Mouse (Mus musculus): ENCODE measurements around the gene Opcml. TPM values are rescaled to one million over a fixed set of nuclear protein-coding genes. Genes with fewer than 3 reads are reported as not detected.

The Opcml gene
- polyA plus RNA-seq, 1 experiment from 2014 or later: 88.6 TPM

GRCm38 (mm10) chr9:28738451-28738860, 947.9 kb downstream of the Opcml start:
- H3K27ac ChIP-seq (ENCODE audit: low read length): peak overlapping the region; percentile 68
- peak; percentile 90 for ATAC-seq

GRCm38 (mm10) chr9:28744771-28745170, 954.2 kb downstream of the Opcml start:
- Histone ChIP-seq H3K4me3 (replicated peaks; ENCODE audit: low read length) (no peak overlapping the region), H3K4me2 (ENCODE audit: low read length) (no peak overlapping the region), H3K36me3 (ENCODE audit: control insufficient read depth, insufficient read depth) (no peaks in the 10 kb centered on the region), H3K4me1 (replicated peaks; ENCODE audit: control insufficient read depth, insufficient read depth, low read length) (no peaks in the 10 kb centered on the region), H3K9me3 (ENCODE audit: control insufficient read depth, low read length) (no peaks in the 10 kb centered on the region), H3K27me3 (replicated peaks; ENCODE audit: control insufficient read depth, insufficient read depth, low read length) (no peaks in the 10 kb centered on the region), H3K27ac (ENCODE audit: low read length) (no peak overlapping the region), H3K9ac (replicated peaks; ENCODE audit: low read depth, low read length) (no peak overlapping the region)
- ATAC-seq: no peak
- WGBS: 43% methylated on average over 3 of the region's 3 CpGs

More at GRCm38 (mm10) chr9:28738451-28738860, 947.9 kb downstream of the Opcml start:
- 13% methylated on average over 1 of the region's 1 CpGs for WGBS
- Histone ChIP-seq H3K9ac (replicated peaks; ENCODE audit: low read depth, low read length) (no peak overlapping the region), H3K36me3 (ENCODE audit: control insufficient read depth, insufficient read depth) (no peaks in the 10 kb centered on the region), H3K4me3 (replicated peaks; ENCODE audit: low read length) (no peak overlapping the region), H3K4me2 (ENCODE audit: low read length) (no peak overlapping the region), H3K9me3 (ENCODE audit: control insufficient read depth, low read length) (no peaks in the 10 kb centered on the region), H3K4me1 (replicated peaks; ENCODE audit: control insufficient read depth, insufficient read depth, low read length) (peaks cover 12% of the 10 kb centered on the region), H3K27me3 (replicated peaks; ENCODE audit: control insufficient read depth, insufficient read depth, low read length) (no peaks in the 10 kb centered on the region)

GRCm38 (mm10) chr9:28748902-28749301, 958.3 kb downstream of the Opcml start:
- no peak overlapping the region for H3K4me3 ChIP-seq (replicated peaks; ENCODE audit: low read length)
- no peaks in the 10 kb centered on the region for H3K36me3 ChIP-seq (ENCODE audit: control insufficient read depth, insufficient read depth)
- no peaks in the 10 kb centered on the region for H3K9me3 ChIP-seq (ENCODE audit: control insufficient read depth, low read length)
- H3K4me2 ChIP-seq (ENCODE audit: low read length): no peak overlapping the region
- no peak overlapping the region for H3K9ac ChIP-seq (replicated peaks; ENCODE audit: low read depth, low read length)
- H3K27me3 ChIP-seq (replicated peaks; ENCODE audit: control insufficient read depth, insufficient read depth, low read length): no peaks in the 10 kb centered on the region
- 0 out of 2 replicates have a peak, but pooled peaks have one; percentile 52 for ATAC-seq
- no peak overlapping the region for H3K27ac ChIP-seq (ENCODE audit: low read length)
- WGBS: 73% methylated on average over 2 of the region's 2 CpGs
- H3K4me1 ChIP-seq (replicated peaks; ENCODE audit: control insufficient read depth, insufficient read depth, low read length): no peaks in the 10 kb centered on the region

GRCm38 (mm10) chr9:28752908-28753307, 962.3 kb downstream of the Opcml start:
- 55% methylated on average over 5 of the region's 5 CpGs for WGBS
- Histone ChIP-seq H3K36me3 (ENCODE audit: control insufficient read depth, insufficient read depth) (no peaks in the 10 kb centered on the region), H3K9ac (replicated peaks; ENCODE audit: low read depth, low read length) (no peak overlapping the region)

GRCm38 (mm10) chr9:28756841-28757451, 966.4 kb downstream of the Opcml start:
- H3K9ac ChIP-seq (replicated peaks; ENCODE audit: low read depth, low read length): no peak overlapping the region
- H3K27ac ChIP-seq (ENCODE audit: low read length): no peak overlapping the region
- no peaks in the 10 kb centered on the region for H3K36me3 ChIP-seq (ENCODE audit: control insufficient read depth, insufficient read depth)
- no peak overlapping the region for H3K4me3 ChIP-seq (replicated peaks; ENCODE audit: low read length)
- H3K9me3 ChIP-seq (ENCODE audit: control insufficient read depth, low read length): no peaks in the 10 kb centered on the region
- no peaks in the 10 kb centered on the region for H3K27me3 ChIP-seq (replicated peaks; ENCODE audit: control insufficient read depth, insufficient read depth, low read length)
- H3K4me1 ChIP-seq (replicated peaks; ENCODE audit: control insufficient read depth, insufficient read depth, low read length): 0 out of 2 replicates have a peak, but pooled peaks cover under 1% of the 10 kb centered on the region
- WGBS: 87% methylated on average over 4 of the region's 4 CpGs
- no peak overlapping the region for H3K4me2 ChIP-seq (ENCODE audit: low read length)
- ATAC-seq: no peak

More at GRCm38 (mm10) chr9:28752908-28753307, 962.3 kb downstream of the Opcml start:
- H3K9me3 ChIP-seq (ENCODE audit: control insufficient read depth, low read length): no peaks in the 10 kb centered on the region
- ATAC-seq: no peak
- no peak overlapping the region for H3K4me3 ChIP-seq (replicated peaks; ENCODE audit: low read length)
- no peak overlapping the region for H3K4me2 ChIP-seq (ENCODE audit: low read length)
- H3K4me1 ChIP-seq (replicated peaks; ENCODE audit: control insufficient read depth, insufficient read depth, low read length): no peaks in the 10 kb centered on the region
- H3K27ac ChIP-seq (ENCODE audit: low read length): no peak overlapping the region
- no peaks in the 10 kb centered on the region for H3K27me3 ChIP-seq (replicated peaks; ENCODE audit: control insufficient read depth, insufficient read depth, low read length)

- no peaks in the 10 kb centered on the region for H3K36me3 ChIP-seq (ENCODE audit: control insufficient read depth, insufficient read depth)
- no peak for ATAC-seq
- no peak overlapping the region for H3K4me3 ChIP-seq (replicated peaks; ENCODE audit: low read length)
- no peaks in the 10 kb centered on the region for H3K27me3 ChIP-seq (replicated peaks; ENCODE audit: control insufficient read depth, insufficient read depth, low read length)
- H3K9ac ChIP-seq (replicated peaks; ENCODE audit: low read depth, low read length): no peak overlapping the region
- H3K4me1 ChIP-seq (replicated peaks; ENCODE audit: control insufficient read depth, insufficient read depth, low read length): peaks cover 3% of the 10 kb centered on the region; the same call in 1 of the 2 replicates
- 66% methylated on average over 4 of the region's 4 CpGs for WGBS
- H3K9me3 ChIP-seq (ENCODE audit: control insufficient read depth, low read length): no peaks in the 10 kb centered on the region
- H3K4me2 ChIP-seq (ENCODE audit: low read length): no peak overlapping the region
- H3K27ac ChIP-seq (ENCODE audit: low read length): no peak overlapping the region
Observed at GRCm38 (mm10) chr9:28761460-28761859, 970.9 kb downstream of the Opcml start.

- Histone ChIP-seq H3K27me3 (replicated peaks; ENCODE audit: control insufficient read depth, insufficient read depth, low read length) (no peaks in the 10 kb centered on the region), H3K4me2 (ENCODE audit: low read length) (no peak overlapping the region), H3K4me1 (replicated peaks; ENCODE audit: control insufficient read depth, insufficient read depth, low read length) (peaks cover 3% of the 10 kb centered on the region; the same call in 1 of the 2 replicates), H3K36me3 (ENCODE audit: control insufficient read depth, insufficient read depth) (no peaks in the 10 kb centered on the region), H3K27ac (ENCODE audit: low read length) (no peak overlapping the region), H3K9ac (replicated peaks; ENCODE audit: low read depth, low read length) (no peak overlapping the region), H3K9me3 (ENCODE audit: control insufficient read depth, low read length) (no peaks in the 10 kb centered on the region), H3K4me3 (replicated peaks; ENCODE audit: low read length) (no peak overlapping the region)
- 74% methylated on average over 1 of the region's 1 CpGs for WGBS
- ATAC-seq: no peak
Observed at GRCm38 (mm10) chr9:28764149-28764548, 973.6 kb downstream of the Opcml start.

- no peak overlapping the region for H3K9ac ChIP-seq (replicated peaks; ENCODE audit: low read depth, low read length)
- WGBS: 62% methylated on average over 10 of the region's 10 CpGs
- H3K4me1 ChIP-seq (replicated peaks; ENCODE audit: control insufficient read depth, insufficient read depth, low read length): peaks cover 5% of the 10 kb centered on the region
- H3K36me3 ChIP-seq (ENCODE audit: control insufficient read depth, insufficient read depth): no peaks in the 10 kb centered on the region
- no peak for ATAC-seq
- no peaks in the 10 kb centered on the region for H3K9me3 ChIP-seq (ENCODE audit: control insufficient read depth, low read length)
- no peak overlapping the region for H3K4me2 ChIP-seq (ENCODE audit: low read length)
- no peaks in the 10 kb centered on the region for H3K27me3 ChIP-seq (replicated peaks; ENCODE audit: control insufficient read depth, insufficient read depth, low read length)
- no peak overlapping the region for H3K4me3 ChIP-seq (replicated peaks; ENCODE audit: low read length)
- H3K27ac ChIP-seq (ENCODE audit: low read length): no peak overlapping the region
Observed at GRCm38 (mm10) chr9:28776517-28777503, 986.2 kb downstream of the Opcml start.

GRCm38 (mm10) chr9:28783834-28784233, 993.3 kb downstream of the Opcml start:
- Histone ChIP-seq H3K4me2 (ENCODE audit: low read length) (no peak overlapping the region), H3K27ac (ENCODE audit: low read length) (no peak overlapping the region), H3K36me3 (ENCODE audit: control insufficient read depth, insufficient read depth) (no peaks in the 10 kb centered on the region), H3K9me3 (ENCODE audit: control insufficient read depth, low read length) (no peaks in the 10 kb centered on the region), H3K4me1 (replicated peaks; ENCODE audit: control insufficient read depth, insufficient read depth, low read length) (no peaks in the 10 kb centered on the region), H3K9ac (replicated peaks; ENCODE audit: low read depth, low read length) (no peak overlapping the region), H3K4me3 (replicated peaks; ENCODE audit: low read length) (no peak overlapping the region), H3K27me3 (replicated peaks; ENCODE audit: control insufficient read depth, insufficient read depth, low read length) (no peaks in the 10 kb centered on the region)
- WGBS: 83% methylated on average over 4 of the region's 4 CpGs
- no peak for ATAC-seq
